Mouse (Mus musculus) ES-E14 (cell line): ENCODE measurements at regions not wholly inside any gene's neighbourhood (a gene's known extent, or its start where the extent isn't known, plus 50 kb on each side); places are given as distances from the start of the nearest gene placed in this dataset.

Experiments used
- DNase-seq: peaks from one replicate; pipeline ENCODE4 v3.0.0-alpha.2; 2013; ENCODE audit warnings: low read depth, low spot score
- H3K27ac ChIP-seq: 2 replicates; pipeline ENCODE4 v1.5.1; 2012; ENCODE audit warnings: low read depth, mild to moderate bottlenecking, low read length, moderate library complexity, mixed read lengths; ENCODE audit not compliant: poor library complexity, insufficient read depth, severe bottlenecking
- H3K36me3 ChIP-seq: 2 replicates; pipeline ENCODE4 v1.6.1; 2012; ENCODE audit warnings: mild to moderate bottlenecking, low read length, moderate library complexity, mixed read lengths; ENCODE audit not compliant: control insufficient read depth, poor library complexity, insufficient read depth, severe bottlenecking
- H3K4me1 ChIP-seq, 2 experiments: fragments of 150-350 bp in 1 of 2; sonication (generic) in 1 of 2; 2 replicates each; pipeline ENCODE4 v1.6.1; 2012; ENCODE audit warnings: low read length in 2 of 2, mild to moderate bottlenecking in 1 of 2, mixed read lengths in 1 of 2; ENCODE audit not compliant: control insufficient read depth in 2 of 2, insufficient read depth in 2 of 2, poor library complexity in 1 of 2
- H3K4me3 ChIP-seq, 2 experiments: fragments of 150-350 bp in 1 of 2; sonication (generic) in 1 of 2; 2 replicates each; pipeline ENCODE4 v1.5.1; 2012; ENCODE audit warnings: low read length in 2 of 2, low read depth in 1 of 2, mild to moderate bottlenecking in 1 of 2, mixed read lengths in 1 of 2; ENCODE audit not compliant: insufficient read depth in 1 of 2, poor library complexity in 1 of 2, severe bottlenecking in 1 of 2
- H3K9ac ChIP-seq: 2 replicates; pipeline ENCODE4 v1.6.1; 2012; ENCODE audit warnings: low read depth, mild to moderate bottlenecking, low read length, mixed read lengths; ENCODE audit not compliant: poor library complexity, insufficient read depth, severe bottlenecking
- H3K9me3 ChIP-seq: fragments of 150-350 bp; sonication (generic); 2 replicates; pipeline ENCODE4 v1.6.1; 2012; ENCODE audit warnings: low read depth, mild to moderate bottlenecking, low read length; ENCODE audit not compliant: control insufficient read depth, insufficient read depth
- CHD2 ChIP-seq: IDR thresholded peaks from 2 replicates; pipeline ENCODE4 v1.6.1; 2014; ENCODE audit warnings: mild to moderate bottlenecking, low read depth, low read length, inconsistent platforms
- HCFC1 ChIP-seq: IDR thresholded peaks from 2 replicates; pipeline ENCODE4 v1.6.1; 2012; ENCODE audit warnings: low read length, inconsistent platforms, borderline replicate concordance; ENCODE audit not compliant: insufficient read depth
- MAFK ChIP-seq: IDR thresholded peaks from 2 replicates; pipeline ENCODE4 v1.6.1; 2014; ENCODE audit warnings: mild to moderate bottlenecking, low read depth, low read length, inconsistent platforms; ENCODE audit not compliant: insufficient read depth
- ZC3H11A ChIP-seq: IDR thresholded peaks from 2 replicates; pipeline ENCODE4 v1.6.1; 2012; ENCODE audit warnings: low read depth, mild to moderate bottlenecking, inconsistent platforms, low read length, borderline replicate concordance
- ZNF384 ChIP-seq: IDR thresholded peaks from 2 replicates; pipeline ENCODE4 v1.6.1; 2012; ENCODE audit warnings: low read depth, low read length, inconsistent platforms
- in situ Hi-C, 2 experiments: fragments of 600-800 bp; cut with MboI; formaldehyde crosslinking; loops; one replicate each; pipeline ENCODE4 v1.15.1; 2025; ENCODE audit warnings: low sequenced_read_pairs in 2 of 2, inconsistent platforms in 1 of 2; ENCODE audit not compliant: unreplicated experiment in 2 of 2

- H3K36me3 ChIP-seq = no peaks in the 10 kb centered on the region
- H3K27ac ChIP-seq = no peak overlapping the region
- no peak overlapping the region for H3K9ac ChIP-seq
- no peaks in the 10 kb centered on the region for H3K4me1 ChIP-seq
- H3K9me3 ChIP-seq = no peaks in the 10 kb centered on the region
- no peak for DNase-seq
- no peak for TF ChIP-seq CHD2
- no peak for TF ChIP-seq ZNF384
- no peak for TF ChIP-seq MAFK
- TF ChIP-seq HCFC1 = no peak
- TF ChIP-seq ZC3H11A = no peak
- H3K4me3 ChIP-seq = no peak overlapping the region
- in situ Hi-C loops = no loop called here
These were observed 118.1 kb upstream of the Auts2 start for GRCm38 (mm10) chr5:132661266-132661665.

- H3K4me1 ChIP-seq = no peaks in the 10 kb centered on the region
- no peaks in the 10 kb centered on the region for H3K36me3 ChIP-seq
- H3K4me3 ChIP-seq = no peak overlapping the region
- no peaks in the 10 kb centered on the region for H3K9me3 ChIP-seq
- no peak for DNase-seq
- no peak overlapping the region for H3K27ac ChIP-seq
- H3K9ac ChIP-seq = no peak overlapping the region
- in situ Hi-C loops = no loop called here
- TF ChIP-seq ZNF384 (no peak), CHD2 (no peak), HCFC1 (no peak), MAFK (no peak), ZC3H11A (no peak)
These were observed 116.9 kb upstream of the Auts2 start for GRCm38 (mm10) chr5:132660036-132660435.

GRCm38 (mm10) chr5:132654382-132654781 lies 111.2 kb upstream of the Auts2 start:
- Histone ChIP-seq H3K36me3 (no peaks in the 10 kb centered on the region), H3K27ac (no peak overlapping the region), H3K9ac (no peak overlapping the region), H3K9me3 (no peaks in the 10 kb centered on the region), H3K4me1 (no peaks in the 10 kb centered on the region), H3K4me3 (no peak overlapping the region)
- no peak for DNase-seq
- in situ Hi-C loops = no loop called here
- no peak for TF ChIP-seq CHD2
- no peak for TF ChIP-seq ZC3H11A
- no peak for TF ChIP-seq HCFC1
- no peak for TF ChIP-seq ZNF384
- no peak for TF ChIP-seq MAFK

- in situ Hi-C loops = no loop called here
- no peaks in the 10 kb centered on the region for H3K9me3 ChIP-seq
- no peak for DNase-seq
- H3K4me1 ChIP-seq = no peaks in the 10 kb centered on the region
- no peak overlapping the region for H3K4me3 ChIP-seq
- no peaks in the 10 kb centered on the region for H3K36me3 ChIP-seq
- no peak overlapping the region for H3K9ac ChIP-seq
- TF ChIP-seq HCFC1 = no peak
- no peak for TF ChIP-seq CHD2
- TF ChIP-seq ZC3H11A = no peak
- no peak for TF ChIP-seq MAFK
- no peak overlapping the region for H3K27ac ChIP-seq
These were observed 110.7 kb upstream of the Auts2 start for GRCm38 (mm10) chr5:132653694-132654300.

- Histone ChIP-seq H3K27ac (no peak overlapping the region), H3K4me3 (no peak overlapping the region), H3K9me3 (no peaks in the 10 kb centered on the region), H3K4me1 (no peaks in the 10 kb centered on the region), H3K36me3 (no peaks in the 10 kb centered on the region), H3K9ac (no peak overlapping the region)
- TF ChIP-seq ZNF384 (no peak), ZC3H11A (no peak), CHD2 (no peak), HCFC1 (no peak), MAFK (no peak)
- DNase-seq = no peak
- in situ Hi-C loops = no loop called here
These were observed 109.1 kb upstream of the Auts2 start for GRCm38 (mm10) chr5:132652201-132652600.
